In genomic region chr9:75413206-75413605, GRCm38 (mm10) we compare ENCODE assay signal across 28 mouse cellular contexts. TPM values are rescaled to one million over a fixed set of nuclear protein-coding genes. Genes with fewer than 3 reads are reported as not detected.
DNase-seq lines count a peak whose midpoint lies in the region; ATAC-seq and TF ChIP-seq lines count a peak whose summit lies in the region.
"Had no signal": no experiment of that assay in that cellular context is flagged by ENCODE, and none has a peak within 500 bp of the region (broad histone marks: within the 10 kb centered on the region; RNA-seq: fewer than 3 reads in every experiment).

No protein-coding gene starts in this region.

- ATAC-seq in lung, embryonic 16.5 days (ENCODE audit: low read depth) = no peak
- no peak for ATAC-seq in kidney, embryonic 16.5 days (ENCODE audit: low FRiP score, low TSS enrichment)
- ATAC-seq: forebrain, embryonic 15.5 days; intestine, postnatal 0 days had no signal

- no peak for TF ChIP-seq EP300 in ES-Bruce4 (IDR thresholded peaks at IDR 0.05; ENCODE audit: insufficient read depth, low read depth, low read length)

- peaks cover 17% of the 10 kb centered on the region for H3K4me1 ChIP-seq in lung, embryonic 16.5 days (replicated peaks; ENCODE audit: control insufficient read depth, insufficient read depth, low read length)
- H3K4me1 ChIP-seq in ES-Bruce4 (ENCODE audit: control insufficient read depth, insufficient read depth, low read length) = peaks cover 4% of the 10 kb centered on the region
- H3K4me1 ChIP-seq in kidney, embryonic 16.5 days (ENCODE audit: insufficient read depth, low read length) = 0 out of 2 replicates have a peak, but pooled peaks cover 16% of the 10 kb centered on the region

- no peak overlapping the region for H3K4me3 ChIP-seq in lung, embryonic 16.5 days (ENCODE audit: low read length)
- H3K4me3 ChIP-seq in ES-Bruce4 (ENCODE audit: low read depth, low read length) = no peak overlapping the region
- H3K4me3 ChIP-seq in kidney, embryonic 16.5 days (ENCODE audit: low read length) = no peak overlapping the region
- H3K4me3 ChIP-seq: embryonic facial prominence, embryonic 12.5 days; forebrain, embryonic 15.5 days; hindbrain, embryonic 13.5 days; limb, embryonic 15.5 days had no signal

- no peak for TF ChIP-seq CTCF in ES-Bruce4 (IDR thresholded peaks at IDR 0.05; ENCODE audit: low read depth, low read length)

- 63% methylated on average over 5 of the region's 5 CpGs for WGBS in lung, embryonic 16.5 days
- WGBS in kidney, embryonic 16.5 days = 65% methylated on average over 5 of the region's 5 CpGs

- no peak overlapping the region for H3K9ac ChIP-seq in lung, embryonic 16.5 days (ENCODE audit: low read length)
- no peak overlapping the region for H3K9ac ChIP-seq in ES-Bruce4 (ENCODE audit: low read depth, poor library complexity, severe bottlenecking)
- no peak overlapping the region for H3K9ac ChIP-seq in kidney, embryonic 16.5 days (replicated peaks; ENCODE audit: low read length)
- H3K9ac ChIP-seq: embryonic facial prominence, embryonic 12.5 days; forebrain, embryonic 15.5 days; hindbrain, embryonic 13.5 days; limb, embryonic 15.5 days; liver, embryonic 14.5 days had no signal

- no peaks in the 10 kb centered on the region for H3K36me3 ChIP-seq in lung, embryonic 16.5 days (ENCODE audit: control insufficient read depth, insufficient read depth, low read length)
- H3K36me3 ChIP-seq in ES-Bruce4 (ENCODE audit: control insufficient read depth, insufficient read depth, low read length, poor library complexity, severe bottlenecking) = peaks cover 5% of the 10 kb centered on the region; the same call in 1 of the 2 replicates
- no peaks in the 10 kb centered on the region for H3K36me3 ChIP-seq in kidney, embryonic 16.5 days (ENCODE audit: insufficient read depth, low read length)
- H3K36me3 ChIP-seq: embryonic facial prominence, embryonic 12.5 days; forebrain, embryonic 15.5 days; hindbrain, embryonic 13.5 days; limb, embryonic 15.5 days had no signal

- DNase-seq in lung, postnatal 36 days = no peak
- DNase-seq in thymus, postnatal 25 days = peak; percentile 10
- no peak for DNase-seq in thymus, postnatal 10 days (ENCODE audit: low spot score in 2 of 2)
- peak; percentile 68 for DNase-seq in naive thymus-derived CD4-positive, alpha-beta T cell, adult 2 months (ENCODE audit: low read depth)
- no peak for DNase-seq in liver
- DNase-seq: adrenal gland, postnatal 36 days; cerebellum, adult 9-10 months; cerebellum, postnatal 36 days; gastrocnemius, postnatal 25 days; heart, adult 11 months; heart, postnatal 4 days; kidney, adult 9 months; kidney, postnatal 14 days; left cerebral cortex, postnatal 4 days; lung, adult 2 months; lung, postnatal 14 days; midbrain, embryonic 14.5 days; right cerebral cortex, postnatal 25 days had no signal

- peak overlapping the region; percentile 15; the same call in 1 of the 2 replicates for H3K27ac ChIP-seq in lung, embryonic 16.5 days (ENCODE audit: low read length)
- peak overlapping the region; percentile 81; the same call in 1 of the 2 replicates for H3K27ac ChIP-seq in ES-Bruce4 (ENCODE audit: insufficient read depth, low read length)
- no peak overlapping the region for H3K27ac ChIP-seq in kidney, embryonic 16.5 days (ENCODE audit: low read length)
- H3K27ac ChIP-seq: embryonic facial prominence, embryonic 12.5 days; forebrain, embryonic 15.5 days; hindbrain, embryonic 13.5 days; limb, embryonic 15.5 days; liver, embryonic 14.5 days had no signal

- H3K27me3 ChIP-seq in lung, embryonic 16.5 days (ENCODE audit: control insufficient read depth, insufficient read depth, low read depth, low read length) = no peaks in the 10 kb centered on the region
- H3K27me3 ChIP-seq in ES-Bruce4 (ENCODE audit: control insufficient read depth, insufficient read depth, low read length, poor library complexity, severe bottlenecking) = no peaks in the 10 kb centered on the region
- H3K27me3 ChIP-seq in kidney, embryonic 16.5 days (ENCODE audit: insufficient read depth, low read length) = no peaks in the 10 kb centered on the region
- H3K27me3 ChIP-seq: embryonic facial prominence, embryonic 12.5 days; forebrain, embryonic 15.5 days; hindbrain, embryonic 13.5 days; limb, embryonic 15.5 days had no signal

- H3K9me3 ChIP-seq in lung, embryonic 16.5 days (ENCODE audit: control insufficient read depth, low read length) = no peaks in the 10 kb centered on the region
- no peaks in the 10 kb centered on the region for H3K9me3 ChIP-seq in ES-Bruce4 (replicated peaks; ENCODE audit: control insufficient read depth, insufficient read depth, low read length, poor library complexity, severe bottlenecking)
- no peaks in the 10 kb centered on the region for H3K9me3 ChIP-seq in kidney, embryonic 16.5 days (ENCODE audit: low read length)
- H3K9me3 ChIP-seq: embryonic facial prominence, embryonic 12.5 days; forebrain, embryonic 15.5 days; hindbrain, embryonic 13.5 days; limb, embryonic 15.5 days had no signal

- no peak for TF ChIP-seq POLR2A in ES-Bruce4 (IDR thresholded peaks at IDR 0.05; ENCODE audit: insufficient read depth, low read length)

- no peak overlapping the region for H3K4me2 ChIP-seq in lung, embryonic 16.5 days (ENCODE audit: low read depth, low read length)
- no peak overlapping the region for H3K4me2 ChIP-seq in kidney, embryonic 16.5 days (replicated peaks; ENCODE audit: low read depth, low read length)
- H3K4me2 ChIP-seq: embryonic facial prominence, embryonic 12.5 days; forebrain, embryonic 15.5 days; heart, embryonic 11.5 days; hindbrain, embryonic 13.5 days; limb, embryonic 15.5 days had no signal

RNA-seq across cellular contexts. Expression of gene Mapk6, which starts 3.4 kb away (rescaled TPM):
- polyA plus RNA-seq in lung, embryonic 16.5 days (2015; fragmentation: Nextera tagmentation; extraction: Ambion mirVana) = 41.8 and 47.4 TPM in 2 replicates
- 130 and 147 TPM in 2 replicates for polyA plus RNA-seq in ES-Bruce4 (2011; ENCODE audit: insufficient read depth, insufficient read length, low read depth, missing spikeins)
- polyA plus RNA-seq in kidney, embryonic 16.5 days (2015; fragmentation: Nextera tagmentation; extraction: Ambion mirVana) = 55.0 and 61.9 TPM in 2 replicates

RNA-seq across cellular contexts. Expression of gene Leo1, which starts 28.1 kb away (rescaled TPM):
- polyA plus RNA-seq in lung, embryonic 16.5 days (2015; fragmentation: Nextera tagmentation; extraction: Ambion mirVana) = 32.2 and 36.3 TPM in 2 replicates
- 56.3 and 57.7 TPM in 2 replicates for polyA plus RNA-seq in ES-Bruce4 (2011; ENCODE audit: insufficient read depth, insufficient read length, low read depth, missing spikeins)
- polyA plus RNA-seq in kidney, embryonic 16.5 days (2015; fragmentation: Nextera tagmentation; extraction: Ambion mirVana) = 40.1 and 43.1 TPM in 2 replicates

Comparison
In these comparisons a context has a peak if more than half of its experiments do, and no peak if none do; other contexts are left out.
1. DNase-seq: peak in thymus, postnatal 25 days (single experiment) and naive thymus-derived CD4-positive, alpha-beta T cell, adult 2 months (single experiment); none in lung, postnatal 36 days (single experiment), thymus, postnatal 10 days (0 of 2) and liver (single experiment).